Mouse (Mus musculus) midbrain, embryonic 12.5 days (tissue): Measurements from ENCODE around the gene Glrx5. TPM values are rescaled to one million over a fixed set of nuclear protein-coding genes. Genes with fewer than 3 reads are reported as not detected.
A peak's percentile ranks its signal among the peaks of the same experiment; 100 is the strongest.

ENCODE experiments used
- ATAC-seq: fragments of 200-750 bp; cut with Nextera tagmentation; 2 replicates; pipeline ENCODE4 v1.8.0; 2017; ENCODE audit warnings: low read depth, moderate TSS enrichment, moderate library complexity; ENCODE audit not compliant: low FRiP score
- H3K27ac ChIP-seq: fragments of 300-500 bp; sonication (generic); replicated peaks from 2 replicates; pipeline ENCODE4 v1.5.1; 2016; ENCODE audit warnings: mild to moderate bottlenecking
- H3K27me3 ChIP-seq: fragments of 300-500 bp; sonication (generic); 2 replicates; pipeline ENCODE4 v1.6.1; 2016; ENCODE audit warnings: mild to moderate bottlenecking
- H3K36me3 ChIP-seq: fragments of 300-500 bp; sonication (generic); 2 replicates; pipeline ENCODE4 v1.6.1; 2016
- H3K4me1 ChIP-seq: fragments of 300-500 bp; sonication (generic); 2 replicates; pipeline ENCODE4 v1.6.1; 2016
- H3K4me2 ChIP-seq: fragments of 300-500 bp; sonication (generic); replicated peaks from 2 replicates; pipeline ENCODE4 v1.6.1; 2016; ENCODE audit warnings: mild to moderate bottlenecking, moderate library complexity
- H3K4me3 ChIP-seq: fragments of 300-500 bp; sonication (generic); 2 replicates; pipeline ENCODE4 v1.5.1; 2016; ENCODE audit warnings: mild to moderate bottlenecking
- H3K9ac ChIP-seq: fragments of 300-500 bp; sonication (generic); replicated peaks from 2 replicates; pipeline ENCODE4 v1.6.1; 2016; ENCODE audit warnings: mild to moderate bottlenecking, moderate library complexity
- H3K9me3 ChIP-seq: fragments of 300-500 bp; sonication (generic); 2 replicates; pipeline ENCODE4 v1.6.1; 2016; ENCODE audit warnings: mild to moderate bottlenecking
- WGBS: fragments of 180-500 bp; shearing (Covaris S2); methylation state at CpG from one replicate; pipeline ENCODE4 v1.1.7; 2016; 5-methylcytosine and 5-hydroxymethylcytosine counted together
- polyA plus RNA-seq: library from polyadenylated mRNA; unstranded; fragments of >200 nt; fragmentation: Nextera tagmentation; extraction: Ambion mirVana; gene quantifications from 2 replicates; pipeline ENCODE4 v1.2.1, GENCODE M21; 2016

Gene Glrx5
- polyA plus RNA-seq, 1 experiment from 2014 or later, result 161 TPM

DNA sequence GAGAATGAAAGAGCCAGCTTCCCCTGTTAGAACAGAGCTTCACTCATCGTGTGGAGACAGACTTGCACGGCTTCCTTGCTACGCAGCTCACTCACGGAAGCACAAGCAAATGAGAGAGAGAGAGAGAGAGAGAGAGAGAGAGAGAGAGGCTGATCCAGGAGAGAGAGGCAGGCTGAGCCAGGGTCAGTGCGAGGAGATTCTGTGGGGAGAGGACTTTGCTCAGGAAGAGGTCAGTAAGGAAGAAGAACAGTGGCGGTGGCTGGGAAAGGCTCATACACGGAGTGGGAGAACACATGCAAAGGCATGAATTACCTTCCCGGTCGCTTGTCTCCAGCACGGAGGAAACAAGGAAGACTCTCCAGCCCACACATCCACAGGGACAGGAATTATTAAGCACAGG is 35.3 kb upstream of the Glrx5 start:
- Histone ChIP-seq H3K27ac (no peak overlapping the region), H3K9ac (no peak overlapping the region), H3K4me2 (no peak overlapping the region), H3K27me3 (peaks cover 5% of the 10 kb centered on the region; the same call in 1 of the 2 replicates), H3K9me3 (no peaks in the 10 kb centered on the region), H3K4me1 (0 out of 2 replicates have a peak, but pooled peaks cover 2% of the 10 kb centered on the region), H3K4me3 (no peak overlapping the region), H3K36me3 (no peaks in the 10 kb centered on the region)
- ATAC-seq, result no peak
- WGBS, result 80% methylated on average over 10 of the region's 10 CpGs

DNA sequence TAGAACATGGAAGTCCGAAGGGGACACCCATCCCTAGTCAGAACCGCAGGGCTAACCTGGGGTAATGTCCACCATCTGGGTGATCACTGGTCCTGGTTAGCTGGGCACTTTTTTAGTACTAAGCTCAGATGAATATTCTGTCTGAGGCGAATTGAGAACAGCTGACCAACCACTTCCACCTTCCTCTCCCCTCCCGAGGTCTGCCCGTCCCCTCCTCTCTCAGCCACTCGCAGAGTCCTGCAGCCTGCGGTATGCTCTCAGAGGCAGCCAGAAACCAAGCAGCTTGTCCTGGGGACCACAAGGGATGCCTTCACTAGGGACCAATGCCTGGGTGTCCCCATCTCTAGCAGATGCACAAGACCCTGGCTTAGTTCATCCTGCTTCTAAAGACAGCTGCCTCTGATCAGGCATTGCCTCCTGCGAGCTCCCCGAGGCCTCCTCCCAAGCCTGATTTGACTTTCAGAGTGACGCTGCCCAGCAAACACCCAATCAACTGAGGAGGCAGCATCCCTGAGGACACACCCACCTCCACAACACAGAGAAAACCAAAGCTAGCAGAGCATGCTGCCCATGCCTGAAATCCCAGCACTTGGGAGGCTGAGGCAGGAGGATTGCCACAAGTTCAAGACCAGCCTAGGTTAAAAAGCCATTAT is 34.7 kb upstream of the Glrx5 start:
- Histone ChIP-seq H3K4me3 (no peak overlapping the region), H3K9ac (no peak overlapping the region), H3K4me2 (no peak overlapping the region), H3K27me3 (peaks cover 5% of the 10 kb centered on the region; the same call in 1 of the 2 replicates), H3K9me3 (no peaks in the 10 kb centered on the region), H3K27ac (no peak overlapping the region), H3K4me1 (0 out of 2 replicates have a peak, but pooled peaks cover 2% of the 10 kb centered on the region), H3K36me3 (no peaks in the 10 kb centered on the region)
- WGBS, result 85% methylated on average over 10 of the region's 10 CpGs
- ATAC-seq, result no peak

DNA sequence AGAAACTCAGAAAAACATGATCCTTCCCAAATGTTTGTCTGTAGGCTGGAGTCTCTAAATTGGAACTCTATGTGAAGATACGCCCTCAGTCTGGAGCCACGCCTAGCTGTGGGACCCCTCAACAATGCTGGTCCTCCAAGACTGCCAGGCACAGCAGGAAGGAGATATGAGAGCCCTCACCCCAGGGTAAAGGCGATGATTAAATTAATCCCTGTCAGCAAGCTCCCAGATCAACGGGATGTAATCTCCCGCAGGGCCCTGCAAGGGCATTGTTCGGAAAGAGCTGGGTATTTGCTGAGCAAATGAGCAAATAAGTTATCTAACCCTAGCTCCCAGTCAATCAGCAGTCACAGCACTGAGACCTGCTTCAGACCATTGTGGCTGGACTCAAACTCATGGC is 33.9 kb upstream of the Glrx5 start:
- 39% methylated on average over 6 of the region's 6 CpGs for WGBS
- no peak for ATAC-seq

DNA sequence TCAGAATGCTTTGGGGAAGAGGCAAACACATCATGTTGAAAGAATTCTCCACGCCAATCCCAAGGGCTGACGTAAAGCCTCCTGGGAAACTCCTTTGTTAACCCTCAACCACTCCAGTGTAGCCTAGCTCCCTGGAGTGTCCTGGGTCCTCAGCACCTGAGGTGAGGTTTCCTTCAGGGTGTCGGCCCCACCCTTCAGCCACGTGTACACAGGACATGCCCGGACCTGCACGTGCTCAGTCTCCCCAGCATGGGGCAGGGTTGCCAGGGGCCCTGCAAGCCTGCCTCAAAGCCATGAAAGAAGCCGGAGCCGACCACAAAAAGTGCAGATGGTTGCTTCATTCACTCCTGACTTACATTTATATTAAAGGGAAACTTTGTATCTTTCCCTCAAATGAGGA is 33.3 kb upstream of the Glrx5 start:
- H3K27ac ChIP-seq, result no peak overlapping the region
- H3K36me3 ChIP-seq, result no peaks in the 10 kb centered on the region
- H3K9ac ChIP-seq, result no peak overlapping the region
- 60% methylated on average over 8 of the region's 8 CpGs for WGBS
- no peak overlapping the region for H3K4me2 ChIP-seq
- no peak overlapping the region for H3K4me3 ChIP-seq
- H3K9me3 ChIP-seq, result no peaks in the 10 kb centered on the region
- peaks cover 5% of the 10 kb centered on the region; the same call in 1 of the 2 replicates for H3K27me3 ChIP-seq
- no peak for ATAC-seq
- 0 out of 2 replicates have a peak, but pooled peaks cover 6% of the 10 kb centered on the region for H3K4me1 ChIP-seq

More for the DNA sequence above, 33.9 kb upstream of the Glrx5 start:
- H3K4me3 ChIP-seq, result no peak overlapping the region
- 0 out of 2 replicates have a peak, but pooled peaks cover 6% of the 10 kb centered on the region for H3K4me1 ChIP-seq
- H3K4me2 ChIP-seq, result no peak overlapping the region
- no peaks in the 10 kb centered on the region for H3K36me3 ChIP-seq
- no peak overlapping the region for H3K27ac ChIP-seq
- no peaks in the 10 kb centered on the region for H3K9me3 ChIP-seq
- H3K9ac ChIP-seq, result no peak overlapping the region
- peaks cover 5% of the 10 kb centered on the region; the same call in 1 of the 2 replicates for H3K27me3 ChIP-seq

DNA sequence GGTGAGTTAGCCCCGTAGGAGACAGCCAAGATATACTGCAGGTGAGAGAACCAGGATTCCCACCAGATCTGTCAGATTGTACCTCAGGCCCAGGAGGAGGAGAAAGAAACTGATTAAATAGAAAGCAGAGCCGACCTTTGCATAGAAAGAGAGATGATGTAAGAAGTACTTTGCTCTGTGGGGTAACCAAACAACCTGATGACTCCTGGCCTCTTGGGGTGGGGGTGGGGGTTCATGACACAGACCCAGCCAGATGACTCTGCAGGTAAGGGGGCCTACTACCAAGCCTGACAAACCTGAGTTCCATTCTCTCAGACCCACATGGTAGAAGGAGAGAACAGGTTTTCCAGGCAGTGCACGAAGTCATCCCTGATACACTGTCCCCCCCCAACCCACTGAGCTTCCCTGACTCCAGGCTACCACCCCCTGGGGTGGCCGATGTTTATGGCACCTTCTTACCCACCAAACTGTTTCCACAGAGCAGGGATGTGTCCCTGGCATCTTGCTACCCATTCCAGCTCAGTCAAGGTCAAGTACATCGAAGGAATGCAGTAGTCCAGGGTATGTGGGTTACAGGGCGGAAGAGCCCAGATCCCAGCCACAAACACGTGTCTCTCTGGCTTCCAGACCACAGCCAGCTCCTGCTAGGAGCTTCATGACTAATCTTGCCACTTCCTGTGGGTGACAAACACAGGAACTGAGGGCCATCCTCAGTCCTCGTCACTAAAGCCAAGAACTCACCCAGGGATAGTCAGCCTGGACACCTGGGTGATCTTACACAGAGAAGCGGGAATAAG is 31.8 kb upstream of the Glrx5 start:
- ATAC-seq, result no peak
- Histone ChIP-seq H3K4me1 (0 out of 2 replicates have a peak, but pooled peaks cover 6% of the 10 kb centered on the region), H3K27ac (no peak overlapping the region), H3K9me3 (no peaks in the 10 kb centered on the region), H3K36me3 (no peaks in the 10 kb centered on the region), H3K4me3 (no peak overlapping the region), H3K9ac (no peak overlapping the region), H3K4me2 (no peak overlapping the region), H3K27me3 (peaks cover 14% of the 10 kb centered on the region; the same call in 1 of the 2 replicates)
- WGBS, result 85% methylated on average over 9 of the region's 9 CpGs

DNA sequence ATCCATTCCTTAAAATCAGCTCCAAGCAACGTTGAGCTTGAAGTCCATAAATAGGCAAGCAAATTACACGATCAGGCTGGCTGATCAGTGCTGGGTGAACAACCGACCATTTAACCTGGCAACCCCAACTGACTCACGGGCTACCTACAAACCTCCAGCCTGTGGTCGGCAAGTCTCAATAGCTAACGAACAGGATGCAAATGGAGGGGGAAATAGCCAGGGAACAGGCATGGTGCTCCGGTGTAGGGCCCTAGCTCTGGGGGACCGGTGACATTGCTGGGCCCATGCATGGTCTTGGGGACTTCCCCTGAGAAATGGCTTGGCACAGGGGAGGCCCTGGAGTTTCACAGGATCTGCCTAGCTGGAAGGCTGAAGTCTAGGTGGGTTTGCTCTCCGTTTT is 31.2 kb upstream of the Glrx5 start:
- 0 out of 2 replicates have a peak, but pooled peaks cover 6% of the 10 kb centered on the region for H3K4me1 ChIP-seq
- no peak for ATAC-seq
- H3K9me3 ChIP-seq, result no peaks in the 10 kb centered on the region
- no peaks in the 10 kb centered on the region for H3K36me3 ChIP-seq
- 85% methylated on average over 9 of the region's 9 CpGs for WGBS
- H3K9ac ChIP-seq, result no peak overlapping the region
- H3K27me3 ChIP-seq, result peaks cover 14% of the 10 kb centered on the region; the same call in 1 of the 2 replicates
- H3K27ac ChIP-seq, result no peak overlapping the region
- no peak overlapping the region for H3K4me2 ChIP-seq
- H3K4me3 ChIP-seq, result no peak overlapping the region

DNA sequence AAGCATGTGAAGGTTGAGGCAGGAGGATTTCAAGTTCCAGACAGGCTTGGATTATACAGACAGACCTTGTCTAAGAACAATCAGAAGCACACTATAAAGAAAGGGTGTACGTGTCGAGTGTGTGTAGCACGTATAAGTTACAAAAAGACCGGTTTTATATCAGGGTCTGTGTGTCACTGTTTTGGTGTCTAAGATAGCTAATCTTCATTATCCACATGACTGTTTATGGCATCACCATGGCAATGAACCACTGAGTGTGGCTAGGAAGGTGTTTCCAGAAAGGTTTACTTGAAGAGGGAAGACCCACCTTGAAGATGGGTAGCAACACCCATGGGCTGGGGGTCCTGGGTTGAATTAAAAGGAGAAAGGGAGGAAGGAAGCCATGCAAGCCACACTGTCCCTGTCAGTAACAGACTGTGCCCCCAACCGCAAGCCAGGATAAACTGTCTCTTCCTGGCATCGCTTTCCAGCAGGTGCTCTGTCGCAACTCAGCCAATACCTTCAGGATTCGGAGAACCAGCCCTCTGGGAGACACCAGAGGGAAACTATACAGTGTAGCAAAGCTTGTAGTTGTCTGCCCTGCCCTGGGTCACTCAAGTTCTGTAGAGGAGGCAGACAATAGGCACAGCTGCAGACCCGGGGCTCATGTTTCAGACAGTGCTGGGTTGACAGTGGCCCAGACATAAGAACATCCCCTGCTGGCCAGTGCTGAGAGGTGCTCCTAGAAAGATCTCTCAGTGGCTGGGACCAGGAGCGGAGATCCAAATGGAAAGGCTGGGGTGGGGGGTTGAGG is 30.0 kb upstream of the Glrx5 start:
- Histone ChIP-seq H3K4me1 (0 out of 2 replicates have a peak, but pooled peaks cover 6% of the 10 kb centered on the region), H3K4me3 (no peak overlapping the region), H3K27ac (no peak overlapping the region), H3K9ac (no peak overlapping the region), H3K27me3 (peaks cover 25% of the 10 kb centered on the region), H3K4me2 (no peak overlapping the region), H3K9me3 (no peaks in the 10 kb centered on the region), H3K36me3 (no peaks in the 10 kb centered on the region)
- 68% methylated on average over 10 of the region's 10 CpGs for WGBS
- ATAC-seq, result peak; percentile 34; the same call in 1 of the 2 replicates

DNA sequence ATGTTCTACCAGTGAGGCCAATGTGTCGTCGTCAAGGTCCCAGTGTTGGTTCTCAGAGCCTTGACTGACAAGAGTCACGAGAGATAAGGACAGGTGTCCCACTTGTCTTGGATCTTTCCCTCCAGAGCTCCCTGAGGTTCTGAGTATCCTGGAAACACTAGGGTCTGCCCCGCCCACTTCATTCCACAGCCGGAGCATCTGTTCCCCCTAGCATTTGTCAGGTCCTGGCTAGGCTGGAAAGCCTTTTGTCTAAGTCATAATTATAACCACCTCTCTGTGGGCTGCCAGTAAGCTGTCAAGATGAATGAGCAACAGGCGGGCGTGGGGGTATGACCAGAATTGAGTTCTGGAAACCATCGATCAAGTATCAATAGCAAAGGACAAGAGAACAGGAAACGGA is 29.3 kb upstream of the Glrx5 start:
- 58% methylated on average over 9 of the region's 9 CpGs for WGBS
- no peaks in the 10 kb centered on the region for H3K9me3 ChIP-seq
- no peaks in the 10 kb centered on the region for H3K36me3 ChIP-seq
- H3K27ac ChIP-seq, result no peak overlapping the region
- no peak overlapping the region for H3K4me2 ChIP-seq
- no peak overlapping the region for H3K9ac ChIP-seq
- 0 out of 2 replicates have a peak, but pooled peaks cover 6% of the 10 kb centered on the region for H3K4me1 ChIP-seq
- H3K4me3 ChIP-seq, result no peak overlapping the region
- peaks cover 31% of the 10 kb centered on the region for H3K27me3 ChIP-seq
- no peak for ATAC-seq

DNA sequence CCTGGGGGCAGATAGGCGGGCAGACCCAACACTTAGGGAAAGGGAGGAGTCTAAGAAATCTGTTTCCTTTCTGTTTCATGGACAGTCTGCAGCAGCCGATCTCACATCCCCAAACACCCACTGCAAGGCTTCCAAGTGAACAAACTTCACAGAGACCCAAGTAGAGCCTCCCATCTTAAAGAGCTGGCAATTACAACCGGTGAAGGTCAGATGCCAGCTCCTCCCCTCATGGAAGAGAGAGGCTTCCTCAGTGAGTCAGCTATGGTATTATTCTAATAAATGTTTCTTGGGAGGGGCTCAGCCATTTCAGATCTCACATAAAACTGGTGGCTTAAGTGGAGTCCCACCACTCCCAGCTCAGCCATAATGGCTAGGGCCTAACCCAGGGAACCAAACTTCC is 28.8 kb upstream of the Glrx5 start:
- peaks cover 7% of the 10 kb centered on the region for H3K4me1 ChIP-seq
- H3K9ac ChIP-seq, result no peak overlapping the region
- WGBS, result 90% methylated on average over 3 of the region's 3 CpGs
- no peak for ATAC-seq
- no peak overlapping the region for H3K4me3 ChIP-seq
- H3K27ac ChIP-seq, result no peak overlapping the region
- no peaks in the 10 kb centered on the region for H3K9me3 ChIP-seq
- H3K27me3 ChIP-seq, result peaks cover 36% of the 10 kb centered on the region
- H3K4me2 ChIP-seq, result no peak overlapping the region
- no peaks in the 10 kb centered on the region for H3K36me3 ChIP-seq

DNA sequence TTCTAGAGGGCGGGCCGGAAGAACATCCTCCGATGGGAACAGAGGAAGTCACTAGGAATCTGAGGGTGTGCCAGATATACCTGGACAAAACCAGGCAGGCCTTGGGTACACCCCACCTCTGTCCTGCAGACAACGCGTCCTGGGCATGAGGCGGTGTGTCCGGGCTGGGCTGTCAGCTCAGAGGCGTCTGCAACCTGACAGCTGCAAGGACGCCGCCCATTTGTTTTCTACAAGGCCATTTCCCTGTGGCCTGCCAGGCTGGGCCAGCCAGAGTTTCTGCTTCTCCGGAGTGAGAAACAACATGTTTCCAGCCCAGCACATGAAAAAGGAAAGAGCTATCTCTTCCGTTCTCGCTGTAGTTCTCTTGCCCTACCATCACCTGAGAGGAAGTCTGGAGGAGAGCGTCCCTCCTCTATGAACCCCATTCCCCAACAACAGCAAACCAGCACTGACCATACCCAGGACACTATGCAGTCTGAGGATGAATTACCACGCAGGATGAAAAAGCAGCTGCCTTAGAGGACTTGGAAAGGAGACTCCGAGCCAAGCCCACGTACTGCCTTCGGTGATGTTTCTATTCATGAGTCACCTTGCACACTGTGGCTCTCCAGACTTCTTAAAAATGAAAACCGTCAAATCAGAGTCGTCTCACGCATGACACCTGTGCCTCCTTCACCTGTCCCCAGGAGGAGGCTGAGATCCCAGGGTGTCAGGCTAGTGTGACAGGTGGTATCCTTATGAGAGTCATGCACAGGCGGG is 27.4 kb upstream of the Glrx5 start:
- Histone ChIP-seq H3K27ac (no peak overlapping the region), H3K9me3 (no peaks in the 10 kb centered on the region), H3K9ac (no peak overlapping the region), H3K4me1 (peaks cover 20% of the 10 kb centered on the region), H3K4me3 (no peak overlapping the region), H3K27me3 (peaks cover 48% of the 10 kb centered on the region), H3K4me2 (no peak overlapping the region), H3K36me3 (no peaks in the 10 kb centered on the region)
- 87% methylated on average over 22 of the region's 22 CpGs for WGBS
- ATAC-seq, result no peak

DNA sequence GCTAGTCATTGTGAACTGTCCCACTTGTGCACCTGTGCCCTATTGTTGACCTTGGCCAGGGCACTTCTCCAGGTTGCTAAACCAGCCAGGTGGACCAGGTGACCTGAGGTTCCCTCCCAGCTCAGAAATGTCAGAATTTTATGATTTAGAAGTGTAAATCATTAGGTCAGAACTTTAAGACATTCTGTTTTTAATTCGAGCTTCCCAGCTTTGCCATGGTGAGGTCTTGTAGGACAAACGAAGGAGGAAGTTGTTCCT is 26.8 kb upstream of the Glrx5 start:
- Histone ChIP-seq H3K27ac (no peak overlapping the region), H3K4me3 (no peak overlapping the region), H3K9me3 (no peaks in the 10 kb centered on the region), H3K9ac (no peak overlapping the region), H3K27me3 (peaks cover 51% of the 10 kb centered on the region), H3K4me1 (peaks cover 21% of the 10 kb centered on the region), H3K36me3 (no peaks in the 10 kb centered on the region), H3K4me2 (no peak overlapping the region)
- no peak for ATAC-seq
- WGBS, result 85% methylated on average over 2 of the region's 2 CpGs
